Mouse (Mus musculus) stomach, embryonic 16.5 days (tissue): Measurements from ENCODE around the gene Zfp296. TPM values are rescaled to one million over a fixed set of nuclear protein-coding genes. Genes with fewer than 3 reads are reported as not detected.

Source experiments
- ATAC-seq: fragments of 200-750 bp; cut with Nextera tagmentation; 2 replicates; pipeline ENCODE4 v1.8.0; 2017; ENCODE audit warnings: moderate number of reproducible peaks, moderate TSS enrichment; ENCODE audit not compliant: insufficient read depth, low FRiP score
- H3K27ac ChIP-seq: fragments of 300-500 bp; sonication (generic); 2 replicates; pipeline ENCODE4 v1.5.1; 2014; ENCODE audit warnings: low read length
- H3K27me3 ChIP-seq: fragments of 300-500 bp; sonication (generic); 2 replicates; pipeline ENCODE4 v1.6.1; 2014; ENCODE audit warnings: low read length, control low read depth, mixed read lengths; ENCODE audit not compliant: control insufficient read depth, insufficient read depth
- H3K36me3 ChIP-seq: fragments of 300-500 bp; sonication (generic); 2 replicates; pipeline ENCODE4 v1.6.1; 2014; ENCODE audit warnings: low read length; ENCODE audit not compliant: control insufficient read depth, insufficient read depth
- H3K4me1 ChIP-seq: fragments of 300-500 bp; sonication (generic); 2 replicates; pipeline ENCODE4 v1.6.1; 2014; ENCODE audit warnings: low read length, control low read depth, mixed read lengths; ENCODE audit not compliant: control insufficient read depth, insufficient read depth
- H3K4me2 ChIP-seq: fragments of 300-500 bp; sonication (generic); 2 replicates; pipeline ENCODE4 v1.6.1; 2014; ENCODE audit warnings: low read depth, low read length, mixed read lengths
- H3K4me3 ChIP-seq: fragments of 300-500 bp; sonication (generic); replicated peaks from 2 replicates; pipeline ENCODE4 v1.5.1; 2014; ENCODE audit warnings: mild to moderate bottlenecking, low read length
- H3K9ac ChIP-seq: fragments of 300-500 bp; sonication (generic); 2 replicates; pipeline ENCODE4 v1.6.1; 2014; ENCODE audit warnings: low read length
- H3K9me3 ChIP-seq: fragments of 300-500 bp; sonication (generic); replicated peaks from 2 replicates; pipeline ENCODE4 v1.6.1; 2016; ENCODE audit warnings: low read length, control low read depth; ENCODE audit not compliant: control insufficient read depth
- WGBS: fragments of 180-500 bp; shearing (Covaris S2); extraction: QIAGEN DNeasy Blood & Tissue Kit; methylation state at CpG from one replicate; pipeline ENCODE4 v1.1.7; 2014; 5-methylcytosine and 5-hydroxymethylcytosine counted together
- polyA plus RNA-seq: library from polyadenylated mRNA; unstranded; fragments of >200 nt; fragmentation: Nextera tagmentation; extraction: Ambion mirVana; gene quantifications from 2 replicates; pipeline ENCODE4 v1.2.1, GENCODE M21; 2015

The Zfp296 gene
- polyA plus RNA-seq, 1 experiment from 2014 or later, result 2.8 TPM

- no peaks in the 10 kb centered on the region for H3K9me3 ChIP-seq
- under 1% methylated on average over 57 of the region's 57 CpGs for WGBS
- peak overlapping the region; percentile 96 for H3K4me2 ChIP-seq
- H3K27me3 ChIP-seq, result no peaks in the 10 kb centered on the region
- peaks cover 9% of the 10 kb centered on the region for H3K36me3 ChIP-seq
- 0 out of 2 replicates have a peak, but pooled peaks cover 4% of the 10 kb centered on the region for H3K4me1 ChIP-seq
- H3K4me3 ChIP-seq, result peak overlapping the region; percentile 60
- peak; percentile 92 for ATAC-seq
- peak overlapping the region; percentile 71 for H3K9ac ChIP-seq
- peak overlapping the region; percentile 91 for H3K27ac ChIP-seq
Observed at GRCm38 (mm10) chr7:19628536-19629360, 51.7 kb downstream of the Zfp296 start.

- H3K27me3 ChIP-seq, result no peaks in the 10 kb centered on the region
- H3K9ac ChIP-seq, result peak within 1 kb of the TSS; percentile 71
- peak; percentile 49 for ATAC-seq
- H3K4me2 ChIP-seq, result peak within 1 kb of the TSS; percentile 96
- under 1% methylated on average over 39 of the region's 41 CpGs for WGBS
- no peaks in the 10 kb centered on the region for H3K9me3 ChIP-seq
- H3K36me3 ChIP-seq, result peaks cover 14% of the 10 kb centered on the region
- no peaks in the 10 kb centered on the region for H3K4me1 ChIP-seq
- H3K27ac ChIP-seq, result peak within 1 kb of the TSS; percentile 91
- peak within 1 kb of the TSS; percentile 60 for H3K4me3 ChIP-seq
Observed at GRCm38 (mm10) chr7:19629361-19629734, 52.3 kb downstream of the Zfp296 start, which contains the start of gene Relb. Gene Relb (minus strand): TSS chr7:19629438.

Other genes with a start within 250 kb of the Zfp296 start
- gene Ercc1, start 232.5 kb upstream of the Zfp296 start, polyA plus RNA-seq, result 61.4 and 66.5 TPM in 2 replicates
- gene Cd3eap, start 217.8 kb upstream of the Zfp296 start, polyA plus RNA-seq, result 22.9 and 23.0 TPM in 2 replicates
- gene Ppp1r13l, start 217.5 kb upstream of the Zfp296 start, polyA plus RNA-seq, result 7.8 and 9.6 TPM in 2 replicates
- gene Ercc2, start 195.3 kb upstream of the Zfp296 start, polyA plus RNA-seq, result 11.7 and 11.8 TPM in 2 replicates
- 13.3 and 15.8 TPM in 2 replicates for gene Klc3, start 173.2 kb upstream of the Zfp296 start, polyA plus RNA-seq
- 50.9 and 378 TPM in 2 replicates for gene Ckm, start 172.5 kb upstream of the Zfp296 start, polyA plus RNA-seq
- 4.3 and 5.9 TPM in 2 replicates for gene Mark4, start 118.5 kb upstream of the Zfp296 start, polyA plus RNA-seq
- 0.71 and 0.85 TPM in 2 replicates for gene Exoc3l2, start 114.0 kb upstream of the Zfp296 start, polyA plus RNA-seq
- 1.4 and 1.5 TPM in 2 replicates for gene Bloc1s3, start 68.9 kb upstream of the Zfp296 start, polyA plus RNA-seq
- gene Trappc6a, start 68.9 kb upstream of the Zfp296 start, polyA plus RNA-seq, result 101 and 102 TPM in 2 replicates
- 1.8 and 3.3 TPM in 2 replicates for gene Nkpd1, start 59.4 kb upstream of the Zfp296 start, polyA plus RNA-seq
- gene Ppp1r37, start 14.2 kb upstream of the Zfp296 start, polyA plus RNA-seq, result 19.1 and 20.4 TPM in 2 replicates
- gene Gemin7, start 308 bp downstream of the Zfp296 start, polyA plus RNA-seq, result 141 and 153 TPM in 2 replicates
- 28.6 and 35.2 TPM in 2 replicates for gene Clasrp, start 27.2 kb downstream of the Zfp296 start, polyA plus RNA-seq
- 9.0 and 11.3 TPM in 2 replicates for gene Relb, start 52.2 kb downstream of the Zfp296 start, polyA plus RNA-seq
- gene Clptm1, start 87.7 kb downstream of the Zfp296 start, polyA plus RNA-seq, result 58.2 and 59.4 TPM in 2 replicates
- gene Apoc2, start 100.7 kb downstream of the Zfp296 start, polyA plus RNA-seq, result 80.5 and 93.2 TPM in 2 replicates
- 1.2 and 7.2 TPM in 2 replicates for gene Gm44805, start 104.1 kb downstream of the Zfp296 start, polyA plus RNA-seq
- gene Apoc4, start 104.2 kb downstream of the Zfp296 start, polyA plus RNA-seq, result 11.4 and 16.8 TPM in 2 replicates
- gene Apoc1, start 115.4 kb downstream of the Zfp296 start, polyA plus RNA-seq, result 38.3 and 53.4 TPM in 2 replicates
- 385 and 438 TPM in 2 replicates for gene Apoe, start 121.9 kb downstream of the Zfp296 start, polyA plus RNA-seq
- gene Tomm40, start 138.2 kb downstream of the Zfp296 start, polyA plus RNA-seq, result 65.2 and 81.8 TPM in 2 replicates
- 98.6 and 104 TPM in 2 replicates for gene Nectin2, start 173.2 kb downstream of the Zfp296 start, polyA plus RNA-seq
- 118 and 122 TPM in 2 replicates for gene Bcam, start 193.7 kb downstream of the Zfp296 start, polyA plus RNA-seq
- gene Cblc, start 219.5 kb downstream of the Zfp296 start, polyA plus RNA-seq, result 31.2 and 32.9 TPM in 2 replicates
- 9.2 TPM in 2 replicates for gene Bcl3, start 245.5 kb downstream of the Zfp296 start, polyA plus RNA-seq